Mouse (Mus musculus) 416B (cell line): ENCODE results near the gene Mttp.

ENCODE experiments used
- DNase-seq: peaks from one replicate; pipeline ENCODE4 v3.0.0; 2011; ENCODE audit warnings: low read depth

Gene Mttp

GRCm38 (mm10) chr3:138134528-138134927, 10.2 kb downstream of the Mttp start:
- peak; percentile 54 for DNase-seq

GRCm38 (mm10) chr3:138133916-138134315, 10.9 kb downstream of the Mttp start:
- no peak for DNase-seq

- no peak for DNase-seq
Observed at GRCm38 (mm10) chr3:138133463-138133862, 11.3 kb downstream of the Mttp start.

- DNase-seq, result no peak
Observed at GRCm38 (mm10) chr3:138131168-138131567, 13.6 kb downstream of the Mttp start.

GRCm38 (mm10) chr3:138130692-138131091, 14.1 kb downstream of the Mttp start:
- DNase-seq, result no peak

GRCm38 (mm10) chr3:138129110-138129509, 15.7 kb downstream of the Mttp start:
- no peak for DNase-seq

- no peak for DNase-seq
Observed at GRCm38 (mm10) chr3:138123842-138124241, 20.9 kb downstream of the Mttp start.

- no peak for DNase-seq
Observed at GRCm38 (mm10) chr3:138121461-138121860, 23.3 kb downstream of the Mttp start.

GRCm38 (mm10) chr3:138119444-138120105, 25.2 kb downstream of the Mttp start:
- DNase-seq, result no peak

GRCm38 (mm10) chr3:138118831-138119230, 25.9 kb downstream of the Mttp start:
- peak; percentile 28 for DNase-seq

- DNase-seq, result no peak
Observed at GRCm38 (mm10) chr3:138118392-138118791, 26.4 kb downstream of the Mttp start.

GRCm38 (mm10) chr3:138116871-138117270, 27.9 kb downstream of the Mttp start:
- DNase-seq, result no peak

GRCm38 (mm10) chr3:138114106-138114505, 30.7 kb downstream of the Mttp start:
- DNase-seq, result no peak

- no peak for DNase-seq
Observed at GRCm38 (mm10) chr3:138110910-138111782, 33.6 kb downstream of the Mttp start.

- DNase-seq, result no peak
Observed at GRCm38 (mm10) chr3:138106887-138107286, 37.9 kb downstream of the Mttp start.

GRCm38 (mm10) chr3:138105056-138105455, 39.7 kb downstream of the Mttp start:
- DNase-seq, result no peak

- DNase-seq, result no peak
Observed at GRCm38 (mm10) chr3:138103690-138104089, 41.1 kb downstream of the Mttp start.

GRCm38 (mm10) chr3:138101936-138102335, 42.8 kb downstream of the Mttp start:
- DNase-seq, result no peak

GRCm38 (mm10) chr3:138097718-138098117, 47.0 kb downstream of the Mttp start:
- DNase-seq, result peak; percentile 3

GRCm38 (mm10) chr3:138096263-138097028, 48.3 kb downstream of the Mttp start:
- no peak for DNase-seq

- DNase-seq, result no peak
Observed at GRCm38 (mm10) chr3:138095718-138096117, 49.0 kb downstream of the Mttp start.

GRCm38 (mm10) chr3:138095301-138095700, 49.5 kb downstream of the Mttp start:
- no peak for DNase-seq

- DNase-seq, result no peak
Observed at GRCm38 (mm10) chr3:138083896-138084295, 60.9 kb downstream of the Mttp start.
